Mouse (Mus musculus) frontal cortex, adult (tissue): ENCODE measurements around the gene Apod.

Experiments used
- ATAC-seq: cut with Nextera tagmentation; 2 replicates; pipeline ENCODE4 v1.9.2; 2017; ENCODE audit warnings: mild to moderate bottlenecking, moderate library complexity, mixed read lengths; ENCODE audit not compliant: low TSS enrichment

Apod gene

DNA sequence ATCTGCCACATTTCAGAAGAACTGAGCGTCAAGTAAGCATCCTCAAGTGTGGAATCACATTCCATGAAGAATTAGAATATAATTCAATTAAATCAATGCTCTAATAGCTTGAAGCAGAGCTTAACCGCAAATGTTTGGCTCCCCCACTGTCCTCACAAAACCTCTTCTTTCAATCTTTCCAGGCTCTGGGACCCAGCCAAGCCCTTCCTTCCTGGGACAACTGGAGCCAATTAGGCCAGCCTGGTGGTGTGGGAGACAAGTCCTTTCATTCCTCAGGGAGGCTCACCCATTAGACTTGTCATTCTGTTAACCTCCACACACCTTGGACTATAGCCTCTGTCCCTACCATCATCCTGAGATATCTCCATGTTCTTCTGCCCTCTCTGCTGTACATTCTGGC, 32.6 kb downstream of the Apod start:
- ATAC-seq = no peak

DNA sequence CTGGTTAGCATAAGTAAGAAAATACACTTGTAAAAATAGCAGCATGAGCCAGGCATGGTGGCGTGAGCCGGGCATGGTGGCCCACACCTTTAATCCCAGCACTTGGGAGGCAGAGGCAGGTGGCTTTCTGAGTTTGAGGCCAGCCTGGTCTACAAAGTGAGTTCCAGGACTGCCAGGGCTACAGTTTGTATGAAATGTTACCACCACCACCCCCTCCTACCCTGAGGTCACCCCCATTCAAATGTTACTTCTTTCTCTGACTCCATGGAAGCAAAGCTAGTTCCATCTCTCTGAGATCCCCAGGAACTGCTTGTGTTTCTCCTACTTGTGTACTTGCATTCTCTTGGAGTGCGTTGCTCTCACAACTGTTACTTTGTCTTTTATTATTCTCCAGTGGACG, 34.4 kb downstream of the Apod start:
- no peak for ATAC-seq

DNA sequence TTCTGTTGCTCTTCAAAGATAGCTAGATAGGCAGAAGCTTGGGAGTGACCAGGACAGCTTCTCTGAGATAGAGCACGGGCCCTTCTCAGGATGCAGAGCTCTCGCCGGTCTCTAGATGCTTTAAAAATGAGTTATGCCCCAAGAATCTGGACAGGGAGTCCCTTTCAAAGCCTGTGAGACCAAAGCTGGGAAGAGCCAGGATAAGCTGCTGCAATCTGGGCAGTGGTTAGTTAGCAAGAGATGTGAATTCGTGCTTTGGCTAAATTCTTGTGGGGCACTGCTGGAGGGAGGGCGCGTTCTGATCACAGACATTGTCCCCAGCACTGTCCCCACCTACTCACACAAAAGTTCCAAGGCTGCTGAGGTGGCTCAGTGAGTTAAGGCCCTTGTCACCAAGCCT, 36.0 kb downstream of the Apod start:
- ATAC-seq = no peak

DNA sequence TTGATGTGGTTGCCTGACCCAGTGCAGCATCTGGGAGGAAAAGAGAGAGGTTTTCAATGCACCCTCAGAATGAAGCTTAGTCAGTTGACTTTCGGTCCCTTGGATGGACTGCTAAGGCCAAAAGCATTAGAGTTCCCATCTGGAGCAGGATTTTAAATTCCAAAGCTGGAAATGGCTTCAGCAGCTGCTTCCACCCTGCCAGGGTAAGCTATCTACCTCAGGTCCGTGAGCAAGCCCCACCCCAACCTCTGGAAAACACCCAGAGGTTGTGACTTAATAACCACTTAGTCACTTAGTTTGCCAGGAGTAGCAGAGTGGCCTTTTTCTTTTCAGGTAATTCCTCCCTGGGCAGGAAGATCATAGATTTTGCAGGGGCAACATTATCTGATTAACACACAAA, 36.5 kb downstream of the Apod start:
- ATAC-seq = no peak

DNA sequence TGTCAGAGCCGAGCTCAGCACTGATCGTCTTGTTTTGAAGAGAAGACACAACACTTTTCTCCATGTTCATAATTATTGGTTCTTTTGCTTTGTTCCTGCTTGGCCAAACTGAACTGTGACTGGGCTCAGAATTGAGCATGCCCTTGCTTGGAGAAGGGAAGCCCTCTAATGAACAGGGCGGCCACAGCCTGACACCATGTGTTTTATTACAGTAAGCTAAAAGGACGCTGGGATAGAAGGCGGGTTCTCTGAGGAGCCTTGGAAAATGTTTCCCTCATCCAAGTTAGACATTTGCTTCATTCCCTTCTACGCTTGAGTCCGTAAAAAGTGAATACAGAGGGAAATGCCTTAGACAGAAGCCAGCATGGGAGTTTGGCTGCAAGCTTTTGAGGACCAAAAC, 37.6 kb downstream of the Apod start:
- peak; percentile 15; the same call in 1 of the 2 replicates for ATAC-seq

DNA sequence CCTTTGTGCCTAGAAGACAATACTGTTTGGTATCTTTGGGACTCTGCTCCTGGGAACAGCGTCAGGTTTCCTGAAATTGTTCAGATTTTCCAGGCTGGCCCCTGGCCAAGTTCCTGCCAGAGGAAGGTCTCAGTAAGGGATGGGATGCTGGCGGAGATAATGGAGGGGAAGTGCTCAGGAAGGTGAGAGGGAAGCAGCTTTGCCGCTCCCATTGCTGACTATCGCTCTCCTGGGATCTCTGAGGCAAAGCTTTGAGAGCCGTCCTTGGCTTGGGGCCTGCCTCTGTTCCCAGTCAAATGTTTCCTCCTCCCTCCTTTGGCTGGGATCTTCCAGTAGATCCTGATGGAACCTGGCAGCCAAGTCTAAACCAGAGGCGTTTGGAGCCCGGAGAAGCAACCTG, 38.1 kb downstream of the Apod start:
- ATAC-seq = peak; percentile 66

DNA sequence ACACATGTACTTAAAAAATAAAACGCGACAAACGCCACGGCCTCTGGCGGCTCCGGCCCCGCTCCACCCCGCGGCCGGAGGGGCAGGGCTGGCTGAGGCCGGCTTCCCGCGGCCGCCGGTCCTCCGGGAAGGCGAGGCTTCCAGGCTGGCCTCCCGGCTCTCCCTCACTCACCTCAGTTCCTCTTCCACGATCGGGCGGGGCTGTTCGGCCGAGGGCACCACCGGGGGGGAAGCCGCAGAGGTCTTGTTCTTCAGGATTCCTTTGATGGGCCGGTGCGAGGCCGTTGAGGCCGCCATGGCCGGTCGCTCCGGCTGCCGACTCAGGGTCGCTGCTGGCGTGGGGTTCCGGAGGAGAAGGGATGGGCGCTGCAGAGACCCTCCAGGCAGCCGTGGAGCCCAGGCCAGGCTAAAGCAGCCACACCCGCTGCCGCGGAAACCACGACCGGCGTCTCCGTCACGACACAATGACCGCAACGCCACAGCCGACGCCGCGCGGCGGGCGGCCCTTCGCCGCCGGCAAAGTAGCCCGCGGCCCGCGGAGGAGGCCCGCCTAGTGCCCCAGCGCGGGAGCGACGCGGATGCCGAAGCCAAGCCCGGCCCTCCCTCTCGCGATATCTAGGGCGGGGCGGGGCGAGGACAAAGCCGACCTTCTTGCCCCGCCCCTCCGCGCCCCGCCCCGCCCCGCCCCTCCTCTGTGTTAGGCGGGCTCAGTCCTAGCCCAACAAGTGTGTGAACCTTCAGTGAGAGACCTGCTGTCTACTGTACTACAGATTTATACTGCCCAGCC, 39.7 kb downstream of the Apod start, which contains the start of gene Ppp1r2:
Gene Ppp1r2 (minus strand): TSS at position 604 of the 787 bp plus-strand sequence.
- peak; percentile 85 for ATAC-seq

DNA sequence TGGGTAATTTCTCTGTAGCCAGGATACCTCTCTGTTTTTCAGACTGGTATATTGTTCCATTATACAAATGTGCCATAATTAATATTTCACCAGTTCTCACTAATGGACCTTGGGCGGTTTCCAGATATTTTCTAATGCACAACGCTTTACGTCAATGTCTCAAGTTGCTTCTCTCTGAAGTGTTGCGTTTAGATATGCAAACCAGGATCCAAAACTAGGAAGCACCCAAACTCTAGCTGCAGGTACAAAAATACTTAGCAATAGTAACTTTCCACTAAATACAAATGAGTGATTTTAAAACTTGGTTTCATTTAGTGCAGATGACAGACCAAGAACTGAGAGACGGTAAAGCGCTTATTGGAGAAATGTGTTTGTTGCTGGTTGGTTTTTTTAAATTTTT, 40.5 kb downstream of the Apod start:
- no peak for ATAC-seq

DNA sequence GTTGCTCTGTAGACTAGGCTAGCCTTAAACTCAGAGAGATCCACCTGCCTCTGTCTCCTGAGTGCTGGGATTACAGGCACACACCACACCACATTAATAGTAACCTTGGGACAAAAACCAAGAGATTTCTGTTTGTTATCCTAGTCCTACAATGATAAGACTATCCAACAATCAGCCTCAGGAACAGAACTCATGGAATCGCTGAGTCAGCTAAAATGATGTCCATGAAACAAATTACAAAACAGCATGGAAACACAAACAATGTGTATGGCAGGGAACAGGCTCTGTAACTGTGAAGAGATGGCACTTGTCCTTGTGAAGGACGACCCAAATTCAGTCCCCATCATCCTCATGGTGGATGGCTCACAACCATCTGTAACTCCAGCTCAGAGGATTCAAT, 47.9 kb downstream of the Apod start:
- no peak for ATAC-seq

DNA sequence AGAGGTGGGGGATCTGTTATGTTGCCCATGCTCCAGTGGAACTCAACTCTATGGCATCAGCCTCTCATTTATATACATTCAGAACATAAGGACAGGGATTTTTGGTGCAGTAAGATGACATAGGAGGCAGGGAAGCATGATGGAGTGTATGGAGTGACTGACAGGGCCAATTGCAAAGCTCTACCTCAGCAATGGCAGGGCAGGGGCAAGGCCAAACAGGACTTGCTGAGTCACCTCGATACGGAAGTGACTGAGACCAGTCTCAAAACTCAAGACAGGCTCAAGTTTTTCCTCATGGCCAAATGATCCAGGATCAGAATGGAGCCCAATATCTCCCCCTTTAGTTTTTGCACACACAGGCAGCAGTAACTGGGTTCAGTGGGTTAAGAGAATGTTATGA, 58.5 kb downstream of the Apod start:
- no peak for ATAC-seq

DNA sequence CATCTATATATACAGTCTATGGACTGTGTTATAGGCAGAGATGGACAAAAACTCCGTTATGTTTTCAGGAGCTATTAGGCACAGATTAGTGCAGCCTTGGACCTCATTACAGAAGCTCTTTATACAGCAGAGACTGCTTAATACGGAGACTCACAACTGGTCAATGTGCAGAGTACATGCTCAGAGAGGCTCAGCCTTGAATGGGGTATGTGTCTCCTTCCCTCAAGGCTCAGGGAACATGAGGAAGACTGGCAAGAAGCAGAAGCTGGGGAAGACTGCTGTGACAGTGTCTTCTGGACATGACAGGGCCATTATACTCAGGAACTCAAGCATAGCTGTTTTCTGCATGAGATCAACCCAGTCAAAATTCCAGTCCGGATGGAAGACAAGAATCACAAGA, 58.9 kb downstream of the Apod start:
- ATAC-seq = no peak

DNA sequence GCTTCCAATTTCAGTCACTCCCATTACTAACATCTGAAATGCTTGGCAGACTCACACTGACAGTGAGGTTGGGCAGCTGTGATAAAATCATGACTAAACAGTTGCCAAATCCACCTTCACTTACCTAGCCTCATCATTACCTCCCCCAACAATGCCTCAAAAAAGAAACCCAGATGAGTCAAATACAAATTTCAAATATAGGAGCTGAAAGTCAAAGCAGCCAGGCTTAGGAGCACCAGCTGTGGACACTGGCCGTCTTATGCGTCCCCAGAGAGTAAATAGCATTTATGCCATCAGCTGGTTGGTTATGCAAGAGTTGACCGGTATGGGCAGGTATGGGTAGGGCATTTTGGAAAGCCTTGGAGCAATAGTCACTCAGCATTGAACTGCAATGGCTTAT, 65.2 kb downstream of the Apod start:
- ATAC-seq = no peak

DNA sequence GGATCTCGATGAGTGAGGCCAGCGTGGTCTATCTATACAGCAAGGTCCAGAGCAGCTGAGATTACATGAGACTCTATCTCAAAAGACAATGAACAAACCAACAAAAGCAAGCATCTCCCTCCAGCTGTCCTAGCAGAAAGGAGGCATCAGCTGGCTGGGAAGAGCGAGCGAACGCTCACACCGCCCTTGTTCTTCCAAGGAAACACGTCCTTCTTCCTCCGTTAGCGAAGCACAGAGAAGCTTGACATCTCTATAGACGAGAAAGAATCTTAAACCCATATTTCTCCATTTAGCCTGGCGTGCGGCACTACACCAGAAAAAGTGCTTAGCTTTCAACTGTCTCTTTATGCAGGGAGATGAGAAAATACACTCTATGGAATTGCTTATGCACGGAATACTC, 65.9 kb downstream of the Apod start:
- peak; percentile 64 for ATAC-seq

DNA sequence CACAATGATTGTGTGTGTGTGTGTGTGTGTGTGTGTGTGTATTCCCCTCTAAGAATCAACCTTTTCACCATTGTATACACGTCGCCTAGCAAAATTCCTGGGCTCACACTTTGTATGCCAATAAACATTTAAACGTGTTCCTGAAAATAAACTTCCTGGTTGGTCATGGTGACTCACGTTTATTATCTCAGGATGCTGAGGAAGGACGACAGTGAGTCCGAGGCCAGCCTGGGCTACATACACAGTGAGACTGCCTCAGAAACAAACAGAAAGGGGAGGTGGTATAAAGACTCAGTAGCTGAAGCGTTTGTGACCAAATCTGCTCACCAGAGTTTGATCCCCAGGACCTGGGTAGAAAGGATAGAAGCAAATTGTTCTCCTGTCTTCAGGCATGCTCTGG, 67.2 kb downstream of the Apod start:
- no peak for ATAC-seq
